Mouse (Mus musculus) erythroblast, embryonic 14.5 days (primary cell): ENCODE measurements around the gene Atp5s. TPM values are rescaled to one million over a fixed set of nuclear protein-coding genes. Genes with fewer than 3 reads are reported as not detected.

Source experiments
- H3K27me3 ChIP-seq: 2 replicates; pipeline ENCODE4 v1.6.1; 2012; ENCODE audit warnings: inconsistent platforms; ENCODE audit not compliant: control insufficient read depth
- H3K36me3 ChIP-seq: 2 replicates; pipeline ENCODE4 v1.6.1; 2012; ENCODE audit warnings: mild to moderate bottlenecking, inconsistent platforms; ENCODE audit not compliant: control insufficient read depth
- H3K4me1 ChIP-seq: 2 replicates; pipeline ENCODE4 v1.6.1; 2012; ENCODE audit warnings: inconsistent platforms; ENCODE audit not compliant: control insufficient read depth
- H3K4me3 ChIP-seq: replicated peaks from 2 replicates; pipeline ENCODE3; 2012; ENCODE audit warnings: moderate library complexity, mild to moderate bottlenecking, inconsistent platforms
- H3K9me3 ChIP-seq: 2 replicates; pipeline ENCODE4 v1.6.1; 2012; ENCODE audit warnings: low read length, inconsistent platforms, mixed read lengths; ENCODE audit not compliant: control insufficient read depth
- GATA1 ChIP-seq: IDR thresholded peaks from 2 replicates; pipeline ENCODE4 v1.6.1; 2012; ENCODE audit warnings: low read length, inconsistent platforms, mixed read lengths
- TAL1 ChIP-seq: IDR thresholded peaks from 3 replicates; pipeline ENCODE4 v1.6.1; 2012; ENCODE audit warnings: low read length, inconsistent platforms, mixed read lengths
- polyA plus RNA-seq: library from polyadenylated mRNA; stranded (reverse); fragments of >175 nt; gene quantifications from 2 replicates; pipeline ENCODE4 v1.2.3, GENCODE M21; 2012

Atp5s gene
- polyA plus RNA-seq, 1 experiment, result 1.2 TPM

DNA sequence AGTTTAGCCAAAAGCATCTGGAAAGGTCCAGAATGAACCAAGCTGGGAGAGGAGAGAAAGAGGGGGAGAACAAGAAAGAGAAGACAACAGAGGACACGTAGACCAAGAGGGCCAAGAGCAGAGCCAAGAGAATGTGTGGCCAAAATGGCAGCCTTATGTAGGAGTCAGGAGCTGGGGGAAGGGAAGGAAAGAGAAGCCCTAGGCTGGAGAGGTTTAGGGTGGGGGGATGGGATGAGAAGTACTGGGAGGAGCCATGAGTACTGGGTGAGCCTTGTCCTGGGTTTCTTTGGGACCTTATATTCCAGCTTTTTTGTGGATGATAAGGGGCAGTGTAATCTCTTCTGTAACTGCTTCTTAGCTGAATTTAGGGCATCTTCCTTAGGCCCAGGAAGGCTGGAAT lies 4.5 kb downstream of the Atp5s start:
- no peaks in the 10 kb centered on the region for H3K9me3 ChIP-seq
- H3K36me3 ChIP-seq, result peaks cover 31% of the 10 kb centered on the region
- H3K27me3 ChIP-seq, result no peaks in the 10 kb centered on the region
- no peak overlapping the region for H3K4me3 ChIP-seq
- H3K4me1 ChIP-seq, result peaks cover 30% of the 10 kb centered on the region
- no peak for TF ChIP-seq TAL1
- TF ChIP-seq GATA1, result no peak

DNA sequence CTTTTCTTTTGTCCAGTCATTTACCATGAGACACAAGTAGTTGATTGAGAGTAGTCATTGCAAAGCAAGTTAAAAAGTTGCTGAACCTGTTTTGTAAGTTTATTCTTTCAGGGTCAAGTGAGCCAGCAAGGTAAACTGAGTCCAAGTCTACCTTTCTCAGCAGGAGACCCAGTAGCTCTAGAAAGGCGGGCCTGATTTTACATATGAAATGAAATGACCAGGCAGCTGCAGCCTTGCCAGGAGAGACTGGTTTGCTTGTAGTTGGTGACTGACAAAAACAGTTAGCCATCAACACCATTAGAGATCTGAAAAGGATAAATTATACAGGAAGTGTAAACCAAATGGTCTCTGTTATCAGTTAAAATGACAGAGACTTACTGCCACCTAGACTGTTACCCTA lies 5.6 kb downstream of the Atp5s start:
- H3K4me3 ChIP-seq, result no peak overlapping the region
- H3K27me3 ChIP-seq, result no peaks in the 10 kb centered on the region
- H3K36me3 ChIP-seq, result peaks cover 31% of the 10 kb centered on the region
- H3K9me3 ChIP-seq, result no peaks in the 10 kb centered on the region
- TF ChIP-seq TAL1 (no peak), GATA1 (no peak)
- H3K4me1 ChIP-seq, result peaks cover 26% of the 10 kb centered on the region

DNA sequence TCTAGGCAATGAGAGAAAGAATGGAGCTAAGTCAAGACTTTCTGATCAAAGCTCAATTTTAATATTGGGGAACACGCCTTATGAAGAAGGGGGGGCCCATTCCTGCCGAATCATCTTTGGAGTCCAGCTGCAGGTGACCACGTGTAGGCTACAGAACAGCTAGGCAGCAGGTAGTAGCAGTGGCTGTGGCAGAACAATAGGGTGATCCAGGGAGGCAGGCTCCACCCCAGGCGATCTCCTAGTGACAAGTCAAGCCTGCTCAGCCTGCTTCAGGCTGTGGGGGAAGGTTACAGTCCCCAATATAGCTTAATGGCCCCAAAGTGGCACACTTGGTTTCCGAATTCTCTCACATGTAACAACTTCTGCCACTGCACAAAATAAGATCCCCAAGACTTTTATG lies 7.5 kb downstream of the Atp5s start:
- no peaks in the 10 kb centered on the region for H3K9me3 ChIP-seq
- H3K4me1 ChIP-seq, result peaks cover 18% of the 10 kb centered on the region
- peaks cover 22% of the 10 kb centered on the region for H3K36me3 ChIP-seq
- H3K4me3 ChIP-seq, result no peak overlapping the region
- H3K27me3 ChIP-seq, result no peaks in the 10 kb centered on the region
- TF ChIP-seq GATA1 (no peak), TAL1 (no peak)

DNA sequence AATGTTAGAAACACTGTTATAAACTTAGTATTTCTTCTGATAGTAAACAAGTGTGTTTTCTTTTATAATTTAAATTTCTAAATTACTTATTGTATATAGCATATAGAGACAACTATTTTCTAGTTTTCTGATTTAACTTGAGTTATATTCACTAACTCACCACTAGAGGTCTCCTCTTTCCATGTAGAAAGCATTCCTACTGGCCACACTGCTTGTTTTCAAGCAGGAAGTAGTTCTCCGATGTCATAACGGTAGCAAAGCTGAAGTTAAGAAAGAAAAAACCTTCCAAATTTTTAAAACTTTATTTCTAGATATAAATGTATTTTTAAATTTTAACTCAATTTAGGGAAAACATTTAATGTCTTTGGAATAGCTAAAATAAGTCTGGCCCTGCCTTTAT lies 8.8 kb downstream of the Atp5s start:
- no peak overlapping the region for H3K4me3 ChIP-seq
- no peaks in the 10 kb centered on the region for H3K27me3 ChIP-seq
- H3K36me3 ChIP-seq, result peaks cover 12% of the 10 kb centered on the region
- H3K9me3 ChIP-seq, result no peaks in the 10 kb centered on the region
- H3K4me1 ChIP-seq, result peaks cover 16% of the 10 kb centered on the region
- TF ChIP-seq GATA1 (no peak), TAL1 (no peak)

GRCm38 (mm10) chr12:69733923-69734322 lies 9.2 kb downstream of the Atp5s start:
- Histone ChIP-seq H3K9me3 (no peaks in the 10 kb centered on the region), H3K4me3 (no peak overlapping the region), H3K36me3 (peaks cover 9% of the 10 kb centered on the region), H3K27me3 (no peaks in the 10 kb centered on the region), H3K4me1 (peaks cover 16% of the 10 kb centered on the region)
- TF ChIP-seq TAL1, result no peak
- no peak for TF ChIP-seq GATA1

DNA sequence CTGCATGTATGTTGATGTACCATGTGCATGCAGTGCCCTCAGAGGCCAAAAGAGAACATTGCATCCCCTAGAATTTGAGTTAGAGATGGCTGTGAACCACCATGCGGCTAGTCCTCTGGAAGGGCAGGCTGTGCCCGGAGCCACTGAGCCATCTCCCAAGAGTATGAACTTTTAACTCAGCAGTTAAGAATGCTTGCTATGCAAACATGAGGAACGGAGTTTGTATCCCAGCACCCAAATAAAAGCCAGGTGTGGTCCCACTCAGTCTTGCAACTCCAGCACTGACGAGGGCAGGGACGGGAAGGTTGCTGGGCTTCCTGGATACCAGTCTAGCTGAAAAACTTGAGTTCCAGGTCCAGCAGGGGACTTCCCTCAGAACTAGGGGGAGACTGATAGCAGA lies 17.2 kb downstream of the Atp5s start:
- Histone ChIP-seq H3K9me3 (no peaks in the 10 kb centered on the region), H3K27me3 (no peaks in the 10 kb centered on the region), H3K4me3 (no peak overlapping the region), H3K36me3 (peaks cover 26% of the 10 kb centered on the region), H3K4me1 (peaks cover 5% of the 10 kb centered on the region)
- TF ChIP-seq GATA1 (no peak), TAL1 (no peak)

GRCm38 (mm10) chr12:69744138-69744537 lies 19.4 kb downstream of the Atp5s start:
- Histone ChIP-seq H3K4me1 (peaks cover 7% of the 10 kb centered on the region), H3K4me3 (no peak overlapping the region), H3K36me3 (peaks cover 28% of the 10 kb centered on the region), H3K9me3 (no peaks in the 10 kb centered on the region), H3K27me3 (no peaks in the 10 kb centered on the region)
- TF ChIP-seq TAL1, result no peak
- TF ChIP-seq GATA1, result no peak

- Histone ChIP-seq H3K27me3 (no peaks in the 10 kb centered on the region), H3K9me3 (no peaks in the 10 kb centered on the region), H3K4me3 (no peak overlapping the region), H3K36me3 (peaks cover 23% of the 10 kb centered on the region), H3K4me1 (peaks cover 44% of the 10 kb centered on the region)
- TF ChIP-seq GATA1, result no peak
Measured at GRCm38 (mm10) chr12:69751864-69752341, 27.2 kb downstream of the Atp5s start.

DNA sequence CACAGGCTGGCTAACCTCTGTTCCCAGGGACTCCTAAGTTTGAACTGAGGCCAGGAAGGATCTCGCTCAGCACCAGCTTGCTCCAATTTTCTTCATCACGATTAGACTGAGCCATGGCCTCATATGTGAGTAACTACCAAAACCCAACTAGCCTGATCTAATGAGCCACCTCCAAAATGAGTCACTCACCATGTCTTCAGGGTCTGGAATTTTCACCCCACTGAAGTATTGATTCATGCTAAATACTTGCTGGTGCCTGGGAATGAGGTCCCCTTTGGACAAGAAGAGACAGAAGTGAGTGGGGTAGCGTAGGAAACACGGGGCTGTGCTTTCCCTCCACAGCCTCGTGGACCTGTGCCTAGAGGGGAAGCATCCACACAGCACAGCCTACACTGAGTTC lies 29.2 kb downstream of the Atp5s start:
- no peaks in the 10 kb centered on the region for H3K27me3 ChIP-seq
- H3K4me3 ChIP-seq, result no peak overlapping the region
- TF ChIP-seq TAL1 (no peak), GATA1 (no peak)
- H3K36me3 ChIP-seq, result peaks cover 23% of the 10 kb centered on the region
- peaks cover 61% of the 10 kb centered on the region for H3K4me1 ChIP-seq
- no peaks in the 10 kb centered on the region for H3K9me3 ChIP-seq

- TF ChIP-seq GATA1, result no peak
- TF ChIP-seq TAL1, result no peak
- Histone ChIP-seq H3K27me3 (no peaks in the 10 kb centered on the region), H3K4me3 (no peak overlapping the region), H3K4me1 (peaks cover 79% of the 10 kb centered on the region), H3K36me3 (peaks cover 25% of the 10 kb centered on the region), H3K9me3 (no peaks in the 10 kb centered on the region)
Measured at GRCm38 (mm10) chr12:69756015-69756414, 31.3 kb downstream of the Atp5s start.
